Mouse (Mus musculus): Measurements from ENCODE around the gene Gfm2. TPM values are rescaled to one million over a fixed set of nuclear protein-coding genes. Genes with fewer than 3 reads are reported as not detected.
"Not testable (repeated sequence)": the region's sequence is repeated elsewhere in the genome, so short reads cannot be mapped to it uniquely, and the experiment has no call there.

The Gfm2 gene
- polyA plus RNA-seq (2012; rRNA removed) = 13.3 and 17.2 TPM in 2 replicates

GRCm38 (mm10) chr13:97137466-97138400 lies at the start of gene Gfm2, which contains the start of gene Nsa2:
Gene Gfm2 (plus strand): TSS chr13:97137937.
Gene Nsa2 (minus strand): TSS chr13:97137937.
- peak; percentile 86 for DNase-seq
- H3K4me1 ChIP-seq (ENCODE audit: control insufficient read depth, insufficient read depth, low read length) = no peaks in the 10 kb centered on the region; the same call in 1 of the 2 replicates
- H3K4me3 ChIP-seq (replicated peaks; ENCODE audit: extremely low read depth, low read depth, low read length) = peak within 1 kb of the TSS; percentile 83
- under 1% methylated on average over 57 of the region's 57 CpGs for WGBS
- TF ChIP-seq CTCF (IDR thresholded peaks at IDR 0.05; ENCODE audit: insufficient read depth, low read length) = no peak
- peak; percentile 67; the same call in 1 of the 2 replicates for TF ChIP-seq POLR2A (IDR thresholded peaks at IDR 0.05; ENCODE audit: borderline replicate concordance, extremely low read depth, low read depth, low read length)

GRCm38 (mm10) chr13:97088183-97088582 lies 49.6 kb upstream of the Gfm2 start:
- no peak for TF ChIP-seq CTCF (IDR thresholded peaks at IDR 0.05; ENCODE audit: insufficient read depth, low read length)
- no peak for TF ChIP-seq POLR2A (IDR thresholded peaks at IDR 0.05; ENCODE audit: borderline replicate concordance, extremely low read depth, low read depth, low read length)
- H3K4me1 ChIP-seq (ENCODE audit: control insufficient read depth, insufficient read depth, low read length) = no peaks in the 10 kb centered on the region
- 91% methylated on average over 3 of the region's 3 CpGs for WGBS
- no peak for DNase-seq
- no peak overlapping the region for H3K4me3 ChIP-seq (replicated peaks; ENCODE audit: extremely low read depth, low read depth, low read length)

- TF ChIP-seq POLR2A (IDR thresholded peaks at IDR 0.05; ENCODE audit: borderline replicate concordance, extremely low read depth, low read depth, low read length) (no peak), CTCF (IDR thresholded peaks at IDR 0.05; ENCODE audit: insufficient read depth, low read length) (no peak)
- DNase-seq = no peak
- Histone ChIP-seq H3K4me3 (replicated peaks; ENCODE audit: extremely low read depth, low read depth, low read length) (no peak overlapping the region), H3K4me1 (ENCODE audit: control insufficient read depth, insufficient read depth, low read length) (no peaks in the 10 kb centered on the region)
- WGBS = 75% methylated on average over 4 of the region's 4 CpGs
Observed at GRCm38 (mm10) chr13:97095726-97096125, 42.0 kb upstream of the Gfm2 start.

- TF ChIP-seq CTCF (IDR thresholded peaks at IDR 0.05; ENCODE audit: insufficient read depth, low read length) (peak; percentile 28; the same call in 1 of the 2 replicates), POLR2A (IDR thresholded peaks at IDR 0.05; ENCODE audit: borderline replicate concordance, extremely low read depth, low read depth, low read length) (no peak)
- DNase-seq = no peak
- no peaks in the 10 kb centered on the region for H3K4me1 ChIP-seq (ENCODE audit: control insufficient read depth, insufficient read depth, low read length)
- H3K4me3 ChIP-seq (replicated peaks; ENCODE audit: extremely low read depth, low read depth, low read length) = no peak within 1 kb of the TSS
- WGBS = 71% methylated on average over 22 of the region's 22 CpGs
Observed at GRCm38 (mm10) chr13:97099187-97099852, 38.4 kb upstream of the Gfm2 start, which contains the start of gene Gm6169. Gene Gm6169 (minus strand): TSS chr13:97099237.

GRCm38 (mm10) chr13:97104996-97105395 lies 32.7 kb upstream of the Gfm2 start:
- TF ChIP-seq CTCF (IDR thresholded peaks at IDR 0.05; ENCODE audit: insufficient read depth, low read length) = no peak
- no peak for TF ChIP-seq POLR2A (IDR thresholded peaks at IDR 0.05; ENCODE audit: borderline replicate concordance, extremely low read depth, low read depth, low read length)
- WGBS = 77% methylated on average over 7 of the region's 7 CpGs
- no peak overlapping the region for H3K4me3 ChIP-seq (replicated peaks; ENCODE audit: extremely low read depth, low read depth, low read length)
- H3K4me1 ChIP-seq (ENCODE audit: control insufficient read depth, insufficient read depth, low read length) = no peaks in the 10 kb centered on the region
- no peak for DNase-seq

- not testable (repeated sequence) for H3K4me3 ChIP-seq (replicated peaks; ENCODE audit: extremely low read depth, low read depth, low read length); H3K4me1 ChIP-seq (ENCODE audit: control insufficient read depth, insufficient read depth, low read length); DNase-seq
- 92% methylated on average over 4 of the region's 4 CpGs for WGBS
Observed at GRCm38 (mm10) chr13:97107721-97108120, 30.0 kb upstream of the Gfm2 start.

- Histone ChIP-seq H3K4me3 (replicated peaks; ENCODE audit: extremely low read depth, low read depth, low read length) (no peak overlapping the region), H3K4me1 (ENCODE audit: control insufficient read depth, insufficient read depth, low read length) (no peaks in the 10 kb centered on the region)
- 69% methylated on average over 4 of the region's 4 CpGs for WGBS
- no peak for DNase-seq
- TF ChIP-seq POLR2A (IDR thresholded peaks at IDR 0.05; ENCODE audit: borderline replicate concordance, extremely low read depth, low read depth, low read length) (no peak), CTCF (IDR thresholded peaks at IDR 0.05; ENCODE audit: insufficient read depth, low read length) (no peak)
Observed at GRCm38 (mm10) chr13:97109046-97109445, 28.7 kb upstream of the Gfm2 start.

GRCm38 (mm10) chr13:97121341-97121740 lies 16.4 kb upstream of the Gfm2 start:
- 73% methylated on average over 3 of the region's 3 CpGs for WGBS
- Histone ChIP-seq H3K4me3 (replicated peaks; ENCODE audit: extremely low read depth, low read depth, low read length) (no peak overlapping the region), H3K4me1 (ENCODE audit: control insufficient read depth, insufficient read depth, low read length) (no peaks in the 10 kb centered on the region)
- DNase-seq = no peak
- no peak for TF ChIP-seq POLR2A (IDR thresholded peaks at IDR 0.05; ENCODE audit: borderline replicate concordance, extremely low read depth, low read depth, low read length)
- TF ChIP-seq CTCF (IDR thresholded peaks at IDR 0.05; ENCODE audit: insufficient read depth, low read length) = no peak

GRCm38 (mm10) chr13:97129654-97130053 lies 8.1 kb upstream of the Gfm2 start:
- not testable (repeated sequence) for H3K4me1 ChIP-seq (ENCODE audit: control insufficient read depth, insufficient read depth, low read length); DNase-seq; H3K4me3 ChIP-seq (replicated peaks; ENCODE audit: extremely low read depth, low read depth, low read length)
- 51% methylated on average over 4 of the region's 4 CpGs for WGBS

- DNase-seq; H3K4me3 ChIP-seq (replicated peaks; ENCODE audit: extremely low read depth, low read depth, low read length); H3K4me1 ChIP-seq (ENCODE audit: control insufficient read depth, insufficient read depth, low read length): not testable (repeated sequence)
- WGBS = no CpG with 5 or more reads among the region's 2 CpGs
Observed at GRCm38 (mm10) chr13:97130413-97130812, 7.3 kb upstream of the Gfm2 start.

- WGBS = 24% methylated on average over 8 of the region's 8 CpGs
- DNase-seq; H3K4me1 ChIP-seq (ENCODE audit: control insufficient read depth, insufficient read depth, low read length): not testable (repeated sequence)
- peak overlapping the region; percentile 83 for H3K4me3 ChIP-seq (replicated peaks; ENCODE audit: extremely low read depth, low read depth, low read length)
Observed at GRCm38 (mm10) chr13:97138404-97138931, 731 bp downstream of the Gfm2 start.

Data from lung, adult 2 months (tissue).